Mouse (Mus musculus) kidney, postnatal 36 days (tissue): Measurements from ENCODE around the gene Ncam1.

Experiments used
- DNase-seq, 2 experiments: peaks; one replicate each; pipeline ENCODE4 v3.0.0; 2021 to 2022; ENCODE audit warnings: mixed read lengths in 2 of 2

Ncam1 gene

DNA sequence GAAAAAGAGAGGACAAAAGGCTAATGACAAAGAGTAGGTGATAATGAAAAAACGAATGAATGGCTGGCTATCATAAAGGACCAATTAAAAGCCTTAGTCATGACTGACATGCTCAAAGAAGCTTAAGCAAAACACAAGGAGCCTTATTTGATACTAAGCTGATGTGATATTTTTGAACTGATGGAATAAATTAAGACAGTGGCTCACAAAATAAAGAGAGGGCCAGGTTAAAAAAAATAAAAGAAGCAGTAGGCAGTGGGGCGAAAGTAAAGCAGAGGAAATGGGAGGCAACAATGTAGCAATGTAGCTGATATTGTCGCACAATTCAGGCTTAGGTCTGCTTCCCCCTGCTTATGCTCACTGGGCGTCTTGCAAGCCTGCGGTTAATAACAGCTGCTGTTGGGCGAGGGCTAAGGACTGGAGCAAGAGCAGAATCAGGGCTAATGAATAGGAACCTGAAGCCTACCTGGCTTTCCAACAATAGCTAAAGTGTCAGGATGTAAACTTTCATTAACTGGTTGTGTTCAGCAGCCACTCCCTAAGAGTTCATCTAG is 126.0 kb downstream of the Ncam1 start:
- DNase-seq = no peak

DNA sequence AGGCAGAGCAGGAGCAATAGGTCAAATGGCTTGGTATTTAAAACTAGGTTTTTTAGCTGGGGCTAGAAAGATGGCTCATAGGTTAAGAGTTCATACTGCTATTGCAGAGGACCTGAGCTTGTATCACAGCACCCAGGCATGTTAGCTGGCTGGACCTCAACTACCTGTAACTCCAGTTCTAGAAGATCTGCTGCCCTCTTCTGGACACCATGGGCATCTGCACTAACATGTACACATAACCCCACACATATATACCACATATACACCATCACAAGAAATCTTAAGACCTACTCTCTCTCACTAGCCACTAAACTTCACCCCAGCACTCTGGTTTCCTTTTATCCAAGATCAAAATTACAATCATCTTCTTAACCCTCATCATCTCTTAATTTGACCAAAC is 131.7 kb downstream of the Ncam1 start:
- DNase-seq = no peak

GRCm38 (mm10) chr9:49665361-49665760 is 133.4 kb downstream of the Ncam1 start:
- DNase-seq = no peak

- no peak for DNase-seq
These were observed 134.8 kb downstream of the Ncam1 start for GRCm38 (mm10) chr9:49663927-49664320.

DNA sequence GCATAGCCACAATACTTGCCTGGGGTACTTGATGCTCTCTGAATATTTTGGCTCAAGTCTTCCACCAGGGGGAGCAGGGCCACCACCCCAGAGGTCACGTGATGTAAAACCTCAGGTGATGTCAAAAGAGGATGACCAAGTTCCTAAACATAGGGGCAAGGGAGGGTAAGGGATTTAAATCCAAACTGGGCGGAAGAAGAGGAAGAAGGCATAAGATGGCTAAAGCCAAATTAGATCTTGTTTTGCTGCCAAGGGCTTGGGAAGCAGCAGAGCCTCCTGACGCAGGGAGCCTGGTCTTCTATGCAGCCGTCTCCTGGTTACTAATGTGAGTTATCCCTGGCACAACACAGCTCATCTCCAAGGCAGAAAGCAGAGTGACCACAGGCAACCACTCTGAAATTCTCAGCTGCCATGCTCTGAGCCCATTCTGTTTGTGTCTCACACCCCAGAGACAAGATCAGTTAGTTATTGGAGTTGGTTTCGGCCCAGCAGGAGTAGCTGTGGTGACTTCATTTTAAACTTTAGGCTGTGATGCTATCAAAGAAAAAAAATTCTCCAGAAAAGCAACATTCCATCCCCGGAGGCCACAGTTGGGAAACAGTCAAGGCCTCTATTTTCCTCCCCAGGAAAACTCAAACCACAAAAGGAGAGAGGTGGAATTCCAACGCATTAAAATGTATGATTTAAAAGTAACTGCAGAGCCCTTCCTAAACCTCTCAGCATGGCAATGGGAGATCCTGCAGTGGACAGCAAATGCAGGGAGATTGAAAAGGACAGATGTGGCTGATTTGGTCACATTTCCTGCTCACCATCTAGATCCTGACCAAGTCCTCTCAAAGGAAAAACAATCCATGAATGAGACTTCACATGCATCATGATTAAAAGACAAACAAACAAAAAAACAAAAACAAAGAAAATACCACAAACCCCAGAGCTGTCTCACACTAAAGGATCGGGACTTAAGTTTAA is 135.5 kb downstream of the Ncam1 start:
- peak; percentile 33 to 58 for DNase-seq

GRCm38 (mm10) chr9:49661480-49661879 is 137.2 kb downstream of the Ncam1 start:
- no peak for DNase-seq

DNA sequence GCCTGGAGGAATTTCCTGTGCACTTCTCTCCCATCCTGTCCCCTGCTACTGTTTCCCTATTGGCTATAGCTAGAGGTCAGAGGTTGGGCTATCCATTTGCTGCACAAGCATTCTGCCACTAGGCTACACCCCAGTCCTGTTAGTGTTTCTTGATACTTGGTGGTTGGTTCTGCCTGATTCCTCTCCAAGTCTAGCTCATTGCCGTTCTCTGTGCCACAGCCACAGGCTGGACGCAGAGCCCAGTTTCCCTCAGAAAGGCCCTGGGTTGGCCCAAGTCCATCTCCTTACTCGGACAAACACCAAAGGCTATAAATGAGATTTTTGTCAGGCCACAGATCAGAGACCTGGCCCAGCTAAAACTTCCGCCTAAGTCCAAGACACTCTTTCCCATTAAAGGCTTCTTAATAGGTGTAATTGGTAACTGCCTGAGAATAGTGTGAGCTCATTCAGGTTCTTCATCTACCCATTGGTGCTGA is 140.3 kb downstream of the Ncam1 start:
- peak in 1 of 2 experiments; percentile 13 for DNase-seq

DNA sequence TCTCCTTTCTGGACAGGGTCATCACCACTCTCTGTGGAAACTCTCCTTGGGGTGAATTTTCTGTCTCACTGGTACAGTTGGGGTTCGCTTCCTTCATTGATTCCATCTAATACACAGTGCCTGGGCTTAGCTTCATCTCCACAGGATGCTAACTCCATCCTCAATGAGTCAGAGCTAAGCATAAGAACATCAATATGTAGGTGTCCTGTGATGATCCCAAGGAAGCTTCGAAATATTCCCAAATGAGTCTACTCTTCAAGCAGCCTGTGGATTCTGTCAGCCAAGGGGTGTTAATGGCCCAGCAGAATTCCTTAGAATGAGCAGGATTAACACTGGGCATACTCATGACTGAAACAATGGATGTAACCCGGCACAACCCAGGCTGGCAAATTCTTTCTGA is 144.3 kb downstream of the Ncam1 start:
- no peak for DNase-seq

- DNase-seq = no peak
These were observed 145.1 kb downstream of the Ncam1 start for GRCm38 (mm10) chr9:49653478-49654245.

GRCm38 (mm10) chr9:49644296-49644695 is 154.4 kb downstream of the Ncam1 start:
- no peak for DNase-seq

DNA sequence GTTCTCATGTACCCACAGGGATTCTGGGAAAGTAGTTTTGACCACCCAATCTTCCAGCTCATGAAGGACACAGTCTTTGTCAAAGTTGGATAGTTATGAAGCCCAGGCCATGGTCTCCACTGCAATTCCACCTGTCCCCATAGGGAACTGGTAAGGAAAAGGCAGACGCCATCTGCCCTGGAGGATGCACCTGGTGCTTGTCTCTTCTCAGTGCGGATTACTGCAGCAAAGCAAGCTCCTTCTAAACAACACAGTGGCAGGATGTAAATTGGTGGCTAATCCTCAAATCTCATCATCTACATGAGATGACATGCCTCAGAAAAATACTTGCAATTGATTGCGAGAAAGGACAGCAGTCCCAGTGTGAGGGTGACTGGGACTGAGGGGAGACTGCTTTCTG is 158.0 kb downstream of the Ncam1 start:
- no peak for DNase-seq

DNA sequence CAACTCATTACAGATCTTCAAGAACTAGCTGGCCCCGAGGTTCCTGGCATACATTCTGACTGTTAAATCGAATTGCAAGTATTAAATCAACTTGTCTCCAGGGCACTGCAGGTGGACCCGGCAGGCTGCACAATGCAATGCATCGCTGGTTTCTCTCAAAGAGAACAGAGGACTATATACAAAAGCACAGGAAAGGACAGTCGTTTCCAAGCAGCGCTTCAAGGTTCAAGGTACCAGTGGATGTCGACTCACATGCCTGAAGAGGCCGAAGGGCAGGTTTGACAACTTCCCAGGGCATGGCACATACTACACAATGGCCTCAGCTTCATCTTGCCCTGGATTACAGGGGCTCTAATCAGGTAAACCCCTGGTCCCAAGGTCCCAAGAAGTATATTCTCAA is 158.6 kb downstream of the Ncam1 start:
- DNase-seq = peak; percentile 23 to 40

DNA sequence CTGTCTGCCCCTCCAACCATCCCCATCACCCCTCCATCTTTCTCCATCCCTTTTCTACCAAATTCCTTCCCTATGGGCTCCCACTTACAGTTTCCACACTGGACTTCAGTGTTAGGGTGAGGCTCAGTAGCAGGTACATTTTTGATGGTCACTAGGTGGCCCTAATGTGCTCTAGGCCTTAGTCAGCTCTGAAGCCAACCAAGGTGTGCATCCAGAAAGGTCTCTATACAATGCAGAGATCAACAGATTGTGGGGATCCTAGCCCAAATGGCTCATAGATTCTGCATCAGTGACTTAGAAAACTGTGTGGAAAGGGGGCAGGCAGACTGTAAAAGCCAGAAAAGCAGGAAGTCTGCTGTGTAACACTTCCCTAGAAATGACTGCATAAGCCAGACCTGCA is 160.8 kb downstream of the Ncam1 start:
- no peak for DNase-seq

GRCm38 (mm10) chr9:49635668-49636326 is 162.9 kb downstream of the Ncam1 start:
- DNase-seq = no peak

GRCm38 (mm10) chr9:49632591-49632990 is 166.1 kb downstream of the Ncam1 start:
- DNase-seq = no peak

DNA sequence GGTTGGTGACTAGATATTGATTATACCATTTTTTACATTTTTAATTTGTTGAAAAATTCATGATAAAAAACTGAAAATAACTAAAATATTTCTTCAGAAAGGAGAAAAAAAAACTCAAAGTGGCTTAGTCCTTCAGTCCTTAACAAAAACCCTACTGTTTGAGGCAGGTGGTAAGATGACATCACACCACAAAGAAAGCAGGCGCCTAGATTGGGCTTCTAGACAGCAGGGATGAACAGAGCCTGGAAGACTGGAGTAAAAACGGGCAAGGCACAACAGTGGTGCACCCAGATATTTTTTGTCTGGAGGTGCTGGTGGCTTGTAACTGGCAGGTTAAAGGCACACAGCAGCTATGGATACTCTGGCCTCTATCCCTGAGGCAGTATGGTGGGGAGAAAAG is 168.4 kb downstream of the Ncam1 start:
- DNase-seq = no peak

- no peak for DNase-seq
These were observed 173.8 kb downstream of the Ncam1 start for GRCm38 (mm10) chr9:49624910-49625309.

DNA sequence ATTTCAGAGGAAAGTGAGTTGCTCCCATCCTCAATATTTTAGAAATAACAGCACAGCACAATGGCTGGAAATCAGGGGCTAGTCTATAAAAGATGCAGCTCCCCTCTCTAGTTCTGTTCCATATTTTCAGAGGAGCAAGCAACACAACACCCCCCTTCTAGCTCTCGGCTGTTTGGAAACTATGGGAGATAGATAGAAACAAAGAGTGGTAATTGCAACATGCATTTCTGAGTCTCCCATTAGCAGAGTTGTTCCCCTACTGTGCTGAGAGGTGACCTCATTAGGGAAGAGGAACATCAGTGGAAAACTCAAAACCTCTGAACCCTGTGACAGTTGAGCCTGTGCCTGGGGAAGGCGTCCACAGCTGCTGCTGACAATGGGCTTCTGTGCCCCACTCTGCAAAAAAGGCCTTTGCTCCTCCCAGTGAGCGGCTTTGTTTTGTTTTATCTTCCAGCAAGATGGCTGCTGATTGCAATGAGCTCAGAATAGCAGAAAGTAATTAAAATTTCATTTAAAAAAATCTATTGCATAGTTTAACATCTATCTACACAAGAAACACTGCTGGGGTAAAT is 174.7 kb downstream of the Ncam1 start:
- DNase-seq = no peak

- no peak for DNase-seq
These were observed 175.6 kb downstream of the Ncam1 start for GRCm38 (mm10) chr9:49622928-49623676.

- DNase-seq = no peak
These were observed 177.0 kb downstream of the Ncam1 start for GRCm38 (mm10) chr9:49621691-49622090.

- no peak for DNase-seq
These were observed 179.9 kb downstream of the Ncam1 start for GRCm38 (mm10) chr9:49618699-49619392.
